Mouse (Mus musculus): ENCODE measurements around the gene Clpb.

- TF ChIP-seq CTCF (IDR thresholded peaks at IDR 0.05; ENCODE audit: borderline replicate concordance, control insufficient read depth, extremely low read depth, insufficient read depth, low read length, poor library complexity), result no peak
- TF ChIP-seq POLR2A (IDR thresholded peaks at IDR 0.05; ENCODE audit: control insufficient read depth, extremely low read depth, insufficient read depth, low read length, poor library complexity), result no peak
Observed at GRCm38 (mm10) chr7:101649729-101650128, 13.7 kb upstream of the Clpb start.
